Mouse (Mus musculus) hematopoietic stem cell, adult 5-6 weeks (primary cell): ENCODE results near the gene Il21. TPM values are rescaled to one million over a fixed set of nuclear protein-coding genes. Genes with fewer than 3 reads are reported as not detected.

Experiments used
- ATAC-seq, 2 experiments: fragments of 125-278 bp in 1 of 2; replicated peaks in 1 of 2; 2 replicates each; pipeline ENCODE4 v1.8.0; 2016 to 2017; ENCODE audit warnings: inconsistent platforms in 2 of 2, mild to moderate bottlenecking in 2 of 2, moderate number of reproducible peaks in 2 of 2, low read depth in 1 of 2, moderate TSS enrichment in 1 of 2; ENCODE audit not compliant: low FRiP score in 2 of 2, poor library complexity in 2 of 2, severe bottlenecking in 2 of 2, insufficient read depth in 1 of 2, low TSS enrichment in 1 of 2
- total RNA-seq: library from RNA; stranded (forward); fragments of 172-1452, 232-1000 nt; gene quantifications from 2 replicates; pipeline ENCODE4 v1.2.3, GENCODE M21; 2017

The Il21 gene
- total RNA-seq, 1 experiment from 2014 or later = not detected

DNA sequence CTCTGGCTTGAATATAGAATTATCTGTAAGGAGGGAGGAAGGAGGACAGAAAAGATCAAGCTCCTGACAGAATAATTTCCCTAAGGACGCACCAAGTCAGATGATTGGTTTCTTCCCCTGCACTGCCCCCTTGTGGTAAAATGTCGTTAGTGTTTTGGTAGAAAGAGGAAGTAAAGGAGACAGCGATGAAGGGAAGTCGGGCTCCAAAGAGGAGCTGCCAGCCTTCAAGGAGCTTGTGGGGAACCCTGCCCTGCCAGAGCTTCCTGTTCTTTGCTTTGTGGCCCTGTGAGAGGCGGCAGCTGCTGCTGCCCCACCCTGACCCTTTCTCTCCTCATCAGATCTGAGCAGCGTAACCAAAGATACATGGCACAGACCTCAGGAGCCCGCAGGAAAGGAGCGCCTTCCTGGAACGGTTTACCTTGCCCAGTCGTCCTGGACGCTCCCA, 28.4 kb downstream of the Il21 start:
- peak; percentile 95 to 98 for ATAC-seq

DNA sequence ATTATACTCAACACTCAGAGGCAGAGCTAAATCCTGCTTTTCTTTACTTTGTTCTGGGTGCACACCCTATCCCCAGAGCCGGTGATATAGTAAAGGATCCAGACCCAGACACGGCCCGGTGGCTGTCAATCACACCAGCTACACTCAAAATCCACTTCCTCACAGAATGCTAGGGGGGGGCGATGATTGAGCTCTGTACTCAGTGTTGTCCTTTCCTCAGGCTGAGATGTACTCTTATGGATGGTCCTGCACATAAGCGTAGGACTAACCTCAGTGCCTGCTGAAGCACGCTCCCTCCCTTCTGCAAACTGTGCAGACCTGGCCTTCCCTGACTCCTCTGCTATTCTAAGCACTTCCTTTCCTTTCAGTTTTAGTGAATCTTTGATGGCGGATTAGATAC, 29.6 kb downstream of the Il21 start:
- ATAC-seq = no peak

DNA sequence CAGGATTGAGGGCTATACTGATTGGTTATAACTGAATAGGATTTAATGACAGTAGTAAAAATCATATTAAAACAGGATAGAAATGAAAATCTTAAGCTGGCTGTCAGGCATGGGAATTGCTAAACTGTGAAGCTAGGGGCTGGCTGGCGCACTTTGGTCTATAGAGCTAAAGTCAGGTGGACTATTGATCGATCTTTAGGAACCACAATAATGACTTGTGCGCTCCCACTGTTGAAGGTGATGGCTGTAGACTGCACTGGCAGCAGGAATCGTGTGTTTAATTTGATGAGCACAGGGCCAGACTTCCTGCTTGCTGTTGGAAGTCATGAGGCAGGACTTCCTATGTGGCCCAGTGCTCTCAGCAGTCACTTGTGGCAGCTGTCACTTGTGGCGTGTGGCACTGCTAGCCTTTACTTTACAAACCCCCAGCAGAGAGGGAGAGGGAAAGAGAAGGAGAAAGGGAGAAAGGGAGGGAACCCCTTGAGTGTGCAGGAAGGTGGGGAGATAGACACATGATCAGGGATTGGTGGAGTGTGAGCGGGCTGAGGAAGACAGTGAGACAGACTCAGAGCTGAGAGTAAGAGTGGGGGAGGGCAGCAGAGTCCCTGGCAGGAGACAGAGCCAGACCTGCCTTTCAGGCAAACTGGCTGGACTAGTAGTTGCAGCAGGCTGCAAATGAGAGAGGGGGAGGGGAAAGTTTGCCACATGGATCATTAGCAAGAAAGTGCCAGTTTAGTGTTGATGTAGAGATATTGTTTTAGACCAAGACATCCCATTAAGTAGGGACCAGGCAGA, 31.1 kb downstream of the Il21 start:
- no peak for ATAC-seq

DNA sequence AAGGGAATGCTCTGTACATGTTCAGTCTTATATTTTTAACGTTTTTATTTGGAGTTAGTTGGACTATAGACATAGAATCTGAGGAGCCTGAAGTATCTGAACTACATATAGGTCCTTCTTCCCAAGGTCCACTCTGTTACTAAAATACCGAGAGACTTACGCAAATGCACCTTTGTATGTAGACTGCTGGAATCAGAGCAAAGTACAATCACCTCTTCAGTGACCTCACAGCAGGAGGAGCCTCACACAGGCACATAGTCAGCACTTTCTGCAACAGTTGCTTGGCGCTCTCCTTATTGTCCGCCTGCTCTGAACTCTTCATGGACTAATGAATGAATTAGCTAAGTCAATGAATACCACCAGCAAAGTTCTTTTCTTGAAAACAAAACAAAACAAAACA, 34.1 kb downstream of the Il21 start:
- ATAC-seq = no peak

DNA sequence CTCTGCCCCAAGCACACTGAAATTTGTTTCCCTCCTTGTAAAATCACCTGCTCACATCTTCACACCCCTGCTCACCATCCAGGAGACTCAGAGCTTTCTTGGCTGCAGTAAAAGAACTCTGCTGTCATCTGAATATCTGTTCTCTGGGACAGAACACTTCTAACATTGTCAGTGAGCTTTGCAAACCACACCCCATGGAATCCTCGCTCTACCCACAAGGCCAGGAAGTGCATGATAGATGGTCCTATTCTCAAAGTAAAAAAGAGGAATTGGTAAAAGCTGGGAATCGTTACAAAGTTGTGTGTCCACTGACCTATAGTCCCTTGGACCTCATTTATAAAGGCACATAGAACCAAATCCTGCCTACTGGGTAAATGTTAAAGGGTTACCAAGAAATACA, 40.5 kb downstream of the Il21 start:
- ATAC-seq = peak in 1 of 2 experiments; percentile 22; a peak in 1 of 4 replicates

DNA sequence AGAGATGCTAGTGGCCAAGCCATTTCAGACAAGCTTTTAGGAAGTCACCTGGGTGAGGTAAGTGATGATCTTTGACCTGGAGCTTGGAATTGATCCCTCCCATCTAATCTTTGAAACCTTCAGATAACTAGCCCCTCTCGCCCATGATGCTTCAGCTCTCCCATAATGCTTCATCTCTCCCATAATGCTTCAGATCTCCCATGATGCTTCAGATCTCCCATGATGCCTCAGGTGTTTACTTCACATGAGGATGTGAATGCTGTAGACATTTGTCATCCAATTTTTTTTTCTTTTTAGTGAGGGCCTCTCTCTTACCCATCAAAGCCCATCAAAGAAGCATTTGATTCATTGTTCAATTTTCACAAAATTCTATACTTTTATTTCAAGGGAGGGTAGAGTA, 46.9 kb downstream of the Il21 start:
- no peak for ATAC-seq

DNA sequence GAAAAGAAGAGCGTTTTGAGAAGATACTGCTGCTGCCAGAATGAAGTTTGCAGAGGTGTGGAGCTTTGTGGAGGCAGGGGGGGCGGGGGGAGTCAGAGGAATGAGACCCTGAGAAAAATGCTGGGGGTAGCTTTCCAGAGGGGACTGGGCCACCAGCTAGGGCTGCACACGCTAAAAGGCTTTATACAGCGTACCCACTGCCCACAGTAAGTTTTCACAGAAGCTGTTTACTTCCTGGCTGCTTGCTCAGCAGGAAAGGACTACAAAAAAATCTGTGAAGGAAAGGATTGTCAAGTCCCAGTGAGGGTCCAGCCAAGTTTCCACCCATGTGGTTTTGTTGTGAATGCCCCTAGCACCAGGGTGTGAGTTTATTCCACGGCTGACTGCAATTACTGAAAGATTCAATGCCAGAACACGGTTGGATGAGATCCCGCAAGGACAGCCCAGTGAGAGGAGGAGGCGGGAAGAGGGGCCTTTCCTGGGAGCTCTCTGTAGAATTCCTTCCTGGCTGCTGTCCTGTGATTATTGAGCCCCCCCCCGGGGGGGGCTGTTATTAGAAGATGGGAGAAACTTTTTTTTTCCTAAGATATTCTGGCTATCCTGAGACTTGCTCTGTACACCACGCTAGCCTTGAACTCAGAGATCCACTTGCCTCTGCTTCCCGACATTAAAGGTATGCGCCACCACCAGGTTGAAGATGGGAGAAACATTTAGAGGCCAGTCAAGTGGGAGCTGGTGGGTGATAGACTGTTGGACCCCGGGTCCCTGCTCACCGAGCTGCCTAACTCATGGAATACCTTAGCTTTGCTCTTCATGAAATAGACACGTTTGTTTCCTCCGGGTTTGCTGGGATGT, 49.8 kb downstream of the Il21 start:
- no peak for ATAC-seq

DNA sequence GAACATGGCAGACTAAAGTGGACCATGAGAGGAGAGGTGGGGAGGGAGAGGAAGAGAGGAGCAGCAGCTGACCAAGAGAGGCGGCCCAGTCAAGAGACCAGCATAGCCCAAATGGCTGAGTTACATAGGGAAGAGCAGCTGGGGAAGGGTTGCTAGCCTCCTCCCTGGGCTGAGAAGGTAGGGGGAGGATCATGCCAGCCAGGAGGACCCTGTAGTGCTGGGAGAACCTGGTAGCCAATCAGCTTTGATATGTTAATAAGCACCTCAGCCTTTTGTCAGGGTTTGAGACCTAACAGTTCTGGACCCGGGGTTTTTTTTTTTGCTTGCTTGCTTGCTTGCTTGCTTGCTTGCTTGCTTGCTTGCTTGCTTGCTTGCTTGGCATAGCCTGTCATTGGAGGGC, 51.4 kb downstream of the Il21 start:
- ATAC-seq = no peak

DNA sequence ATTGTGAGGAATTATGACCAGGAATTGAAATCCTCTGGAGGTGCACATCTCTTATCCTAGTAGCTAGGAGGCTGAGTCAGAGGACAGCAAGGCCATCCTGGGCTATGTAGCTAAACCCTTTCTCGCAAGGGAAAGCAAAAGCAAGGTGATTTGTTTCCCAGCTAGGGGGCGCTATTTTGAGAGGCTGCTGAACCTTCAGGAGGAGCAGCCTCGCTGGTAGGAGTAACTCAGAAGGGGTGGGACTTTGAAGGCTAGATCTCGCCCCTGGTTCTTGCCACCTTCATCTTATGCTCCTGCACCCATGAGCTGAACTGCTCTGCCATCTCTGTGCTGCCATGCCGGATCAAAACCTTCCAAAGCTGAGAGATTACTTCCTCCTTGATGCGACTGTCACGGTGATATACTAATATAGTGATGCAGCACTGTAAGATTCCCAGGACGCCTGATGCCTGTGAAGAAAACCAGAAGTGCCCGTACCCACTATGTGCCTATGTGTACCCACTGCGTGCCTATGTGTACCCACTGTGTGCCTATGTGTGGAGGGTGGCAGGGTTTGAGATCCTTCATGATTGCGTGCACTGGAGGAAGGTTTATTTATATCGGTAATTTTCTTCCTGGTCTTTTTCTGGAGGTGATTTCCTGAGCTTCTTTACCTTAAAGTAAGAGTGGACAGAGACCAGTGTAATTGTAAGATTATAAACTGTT, 52.2 kb downstream of the Il21 start:
- ATAC-seq = peak in 1 of 2 experiments; percentile 17; a peak in 1 of 4 replicates

DNA sequence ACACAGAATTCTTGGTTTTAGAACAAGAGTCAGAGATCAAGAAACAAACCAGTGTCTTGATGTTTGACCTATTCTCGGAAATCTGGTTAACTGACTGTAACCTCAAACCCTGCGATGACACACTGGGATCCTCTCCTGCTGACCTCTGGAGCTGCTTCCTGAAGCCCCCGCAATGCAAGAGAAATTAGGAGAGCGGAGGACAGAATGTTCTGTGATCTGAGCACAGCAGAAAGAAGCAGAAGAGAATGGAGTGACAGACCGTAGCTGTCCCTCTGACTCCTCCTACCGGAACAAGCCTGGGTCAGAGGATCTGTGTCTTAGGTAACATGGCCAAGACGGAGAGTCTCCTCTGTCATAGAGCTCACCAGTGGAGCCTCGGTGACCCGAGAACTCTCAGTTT, 53.0 kb downstream of the Il21 start:
- ATAC-seq = no peak

DNA sequence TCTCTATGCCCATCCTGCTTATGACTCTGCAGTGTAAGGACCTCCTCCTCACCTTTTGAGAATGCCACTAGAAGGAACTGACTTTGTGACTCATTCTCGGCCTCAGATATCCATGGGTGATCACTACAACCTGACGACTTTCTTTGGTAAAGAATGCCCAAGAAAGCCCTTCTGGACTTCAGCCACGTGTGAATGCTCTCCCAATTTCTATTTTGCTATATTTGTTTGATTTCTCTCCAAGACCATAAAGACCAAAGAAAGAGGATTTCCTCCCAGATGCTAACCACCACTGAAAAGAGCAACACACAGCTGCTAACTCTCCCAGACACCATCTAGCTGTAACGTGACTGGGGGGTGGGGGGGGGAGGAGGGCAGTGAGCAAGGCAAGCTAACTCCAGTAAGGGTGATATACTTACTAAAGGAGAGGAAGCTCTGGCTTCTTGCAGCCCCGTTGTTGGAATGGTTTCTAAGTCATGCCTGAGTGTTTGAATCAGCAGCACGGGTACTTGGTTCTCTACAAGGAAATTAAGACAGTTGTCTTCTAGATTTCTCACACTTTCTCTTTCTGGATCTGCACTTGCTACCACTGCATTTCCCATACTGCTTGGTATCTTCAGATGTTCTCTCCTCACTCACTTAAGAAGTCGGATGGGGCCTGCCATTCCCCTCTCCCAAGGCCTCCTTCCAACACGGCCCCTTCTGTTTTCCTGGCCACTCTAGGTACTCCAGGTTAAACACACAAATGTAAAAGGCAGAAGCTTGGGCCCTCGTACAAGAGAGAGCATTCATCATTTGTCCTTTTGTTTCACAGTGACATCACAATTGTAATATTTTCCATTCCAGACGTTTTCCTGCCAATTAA, 57.5 kb downstream of the Il21 start:
- ATAC-seq = peak; percentile 50 to 53; a peak in 3 of 4 replicates

DNA sequence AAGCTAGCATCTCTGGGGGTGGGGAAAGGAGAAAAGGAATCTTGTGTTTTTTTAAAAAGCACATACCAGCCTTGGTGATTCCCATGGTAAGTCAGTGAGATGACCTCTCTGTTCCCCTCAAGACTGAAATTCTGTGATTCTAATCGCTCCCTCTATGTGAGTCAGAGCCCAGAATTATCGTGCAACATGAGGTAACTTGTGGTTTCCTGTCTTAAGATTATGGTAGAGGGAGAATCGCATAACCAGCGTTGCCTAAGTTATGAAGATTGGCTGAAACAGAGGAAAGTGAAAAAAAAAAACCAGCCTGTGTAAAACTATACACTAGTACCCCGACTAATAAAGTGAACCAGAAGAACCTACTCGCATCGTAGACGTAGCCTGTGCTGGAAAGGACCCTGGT, 59.2 kb downstream of the Il21 start:
- ATAC-seq = peak; percentile 68 to 76

Other genes with a start within 250 kb of the Il21 start
- gene Adad1, start 169.1 kb downstream of the Il21 start, total RNA-seq = not detected in 2 replicates
- not detected in 2 replicates for gene Il2, start 106.7 kb downstream of the Il21 start, total RNA-seq
- 8.4 and 8.9 TPM in 2 replicates for gene Bbs12, start 79.9 kb upstream of the Il21 start, total RNA-seq
- 5.9 and 6.7 TPM in 2 replicates for gene Cetn4, start 80.1 kb upstream of the Il21 start, total RNA-seq
- under 0.01 and 0.38 TPM in 2 replicates for gene Fgf2, start 115.7 kb upstream of the Il21 start, total RNA-seq
- 114 and 219 TPM in 2 replicates for gene Spata5, start 187.3 kb upstream of the Il21 start, total RNA-seq
- 28.1 and 34.9 TPM in 2 replicates for gene Nudt6, start 187.6 kb upstream of the Il21 start, total RNA-seq